15 mouse cellular contexts compared by ENCODE assay signal in the genomic region with DNA sequence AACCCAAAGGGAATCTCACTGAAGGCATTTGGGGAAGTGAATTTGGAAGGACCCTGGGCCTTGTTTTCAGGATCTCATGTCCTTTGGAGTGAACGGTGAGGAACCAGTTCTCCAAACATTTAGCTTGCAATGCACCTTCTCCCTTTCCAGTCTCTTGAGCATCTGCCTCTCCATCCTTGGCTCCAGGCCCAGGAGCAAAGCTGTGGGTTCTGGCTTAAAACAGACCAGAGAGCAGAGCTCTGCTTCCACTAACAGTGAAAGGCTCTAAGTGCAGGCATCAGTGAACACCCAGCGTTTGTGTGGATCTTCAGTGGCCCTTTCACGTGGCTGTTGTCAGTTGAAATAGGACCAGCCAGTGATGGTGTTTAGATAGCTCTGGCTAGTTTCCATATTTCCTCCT.
A peak's percentile ranks its signal among the peaks of the same experiment; 100 is the strongest.
DNase-seq lines count a peak whose midpoint lies in the region; ATAC-seq and TF ChIP-seq lines count a peak whose summit lies in the region.
"Had no signal": no experiment of that assay in that cellular context is flagged by ENCODE, and none has a peak within 500 bp of the region (broad histone marks: within the 10 kb centered on the region; RNA-seq: fewer than 3 reads in every experiment).

No protein-coding gene starts in this region.

- H3K27me3 ChIP-seq in hindbrain, postnatal 0 days (ENCODE audit: insufficient read depth, low read length), result no peaks in the 10 kb centered on the region
- no peaks in the 10 kb centered on the region for H3K27me3 ChIP-seq in hindbrain, embryonic 14.5 days (ENCODE audit: control insufficient read depth, insufficient read depth, low read length)
- no peaks in the 10 kb centered on the region; the same call in 1 of the 2 replicates for H3K27me3 ChIP-seq in cerebellum, adult 2 months (ENCODE audit: control insufficient read depth, insufficient read depth, low read length)

- DNase-seq in hindbrain, postnatal 0 days (ENCODE audit: low spot score), result peak; percentile 43
- DNase-seq in hindbrain, embryonic 14.5 days (ENCODE audit: low spot score), result no peak
- DNase-seq in cerebellum, adult 2 months, result peak; percentile 56 to 64
- DNase-seq in layer of hippocampus, adult 18-20 months (ENCODE audit: low spot score in 2 of 2), result peak; percentile 20 to 56
- DNase-seq in right cerebral cortex, adult 18-20 months, result peak; percentile 66
- DNase-seq in retina, embryonic 14.5 days (ENCODE audit: low spot score), result no peak
- DNase-seq in testis, postnatal 10 days (ENCODE audit: low spot score), result no peak
- DNase-seq in kidney, adult 8-10 months, result no peak
- DNase-seq: B cell, adult 2 months; gastrocnemius, postnatal 10 days had no signal

- H3K4me3 ChIP-seq in hindbrain, postnatal 0 days (ENCODE audit: low read length), result no peak overlapping the region
- no peak overlapping the region for H3K4me3 ChIP-seq in hindbrain, embryonic 14.5 days (replicated peaks; ENCODE audit: low read length)
- H3K4me3 ChIP-seq in cerebellum, adult 2 months (replicated peaks; ENCODE audit: insufficient read depth, low read depth, low read length), result no peak overlapping the region
- H3K4me3 ChIP-seq: embryonic facial prominence, embryonic 12.5 days; kidney, embryonic 15.5 days; liver, embryonic 12.5 days; midbrain, embryonic 15.5 days had no signal

- ATAC-seq in hindbrain, postnatal 0 days, result no peak
- no peak for ATAC-seq in hindbrain, embryonic 14.5 days (ENCODE audit: low FRiP score)
- ATAC-seq: liver, embryonic 12.5 days; midbrain, embryonic 15.5 days; Patski had no signal

- 0 out of 2 replicates have a peak overlapping the region, but pooled peaks have one; percentile 26 for H3K27ac ChIP-seq in hindbrain, postnatal 0 days
- H3K27ac ChIP-seq in hindbrain, embryonic 14.5 days, result no peak overlapping the region
- no peak overlapping the region for H3K27ac ChIP-seq in cerebellum, adult 2 months (ENCODE audit: insufficient read depth, low read length)
- H3K27ac ChIP-seq: embryonic facial prominence, embryonic 12.5 days; kidney, embryonic 15.5 days; liver, embryonic 12.5 days; midbrain, embryonic 15.5 days had no signal

- no peak overlapping the region for H3K4me2 ChIP-seq in hindbrain, postnatal 0 days (ENCODE audit: low read depth, low read length)
- H3K4me2 ChIP-seq in hindbrain, embryonic 14.5 days (replicated peaks), result no peak overlapping the region
- H3K4me2 ChIP-seq: embryonic facial prominence, embryonic 12.5 days; kidney, embryonic 15.5 days; liver, embryonic 12.5 days; midbrain, embryonic 15.5 days had no signal

- H3K4me1 ChIP-seq in hindbrain, postnatal 0 days (ENCODE audit: insufficient read depth, low read length), result no peaks in the 10 kb centered on the region
- 0 out of 2 replicates have a peak, but pooled peaks cover 3% of the 10 kb centered on the region for H3K4me1 ChIP-seq in hindbrain, embryonic 14.5 days (replicated peaks; ENCODE audit: control insufficient read depth, insufficient read depth, low read length)
- H3K4me1 ChIP-seq in cerebellum, adult 2 months (ENCODE audit: control insufficient read depth, insufficient read depth, low read length), result no peaks in the 10 kb centered on the region
- H3K4me1 ChIP-seq: embryonic facial prominence, embryonic 12.5 days; kidney, embryonic 15.5 days; liver, embryonic 12.5 days; midbrain, embryonic 15.5 days had no signal

- H3K36me3 ChIP-seq in hindbrain, postnatal 0 days (ENCODE audit: insufficient read depth, low read length), result no peaks in the 10 kb centered on the region
- no peaks in the 10 kb centered on the region for H3K36me3 ChIP-seq in hindbrain, embryonic 14.5 days (replicated peaks; ENCODE audit: control insufficient read depth, insufficient read depth)
- H3K36me3 ChIP-seq: embryonic facial prominence, embryonic 12.5 days; kidney, embryonic 15.5 days; liver, embryonic 12.5 days; midbrain, embryonic 15.5 days had no signal

- no peak overlapping the region for H3K9ac ChIP-seq in hindbrain, postnatal 0 days (replicated peaks; ENCODE audit: low read length)
- H3K9ac ChIP-seq in hindbrain, embryonic 14.5 days, result no peak overlapping the region
- H3K9ac ChIP-seq: embryonic facial prominence, embryonic 12.5 days; kidney, embryonic 15.5 days; liver, embryonic 12.5 days; midbrain, embryonic 15.5 days had no signal

- 63% methylated on average over 3 of the region's 3 CpGs for WGBS in hindbrain, postnatal 0 days
- 85% methylated on average over 3 of the region's 3 CpGs for WGBS in hindbrain, embryonic 14.5 days
- 7% methylated on average over 3 of the region's 3 CpGs for WGBS in cerebellum, adult 2 months

- TF ChIP-seq POLR2A in cerebellum, adult 2 months (IDR thresholded peaks at IDR 0.05; ENCODE audit: borderline replicate concordance, insufficient read depth, low read length), result no peak

- no peak for TF ChIP-seq CTCF in hindbrain, postnatal 0 days (IDR thresholded peaks at IDR 0.05; ENCODE audit: low read depth)
- no peak for TF ChIP-seq CTCF in cerebellum, adult 2 months (IDR thresholded peaks at IDR 0.05; ENCODE audit: borderline replicate concordance, insufficient read depth, low read depth, low read length)

- no peaks in the 10 kb centered on the region for H3K9me3 ChIP-seq in hindbrain, postnatal 0 days (ENCODE audit: low read length)
- no peaks in the 10 kb centered on the region for H3K9me3 ChIP-seq in hindbrain, embryonic 14.5 days (ENCODE audit: control insufficient read depth, low read length)
- H3K9me3 ChIP-seq: embryonic facial prominence, embryonic 12.5 days; kidney, embryonic 15.5 days; liver, embryonic 12.5 days; midbrain, embryonic 15.5 days had no signal

Comparison
In these comparisons a context has a peak if more than half of its experiments do, and no peak if none do; other contexts are left out.
1. DNase-seq: peak in hindbrain, postnatal 0 days (single experiment), cerebellum, adult 2 months (2 of 2), layer of hippocampus, adult 18-20 months (2 of 2) and right cerebral cortex, adult 18-20 months (single experiment); none in hindbrain, embryonic 14.5 days (single experiment), retina, embryonic 14.5 days (single experiment), testis, postnatal 10 days (single experiment) and kidney, adult 8-10 months (0 of 2).